Mouse (Mus musculus): ENCODE data around the gene St6galnac3. TPM values are rescaled to one million over a fixed set of nuclear protein-coding genes. Genes with fewer than 3 reads are reported as not detected.

Gene St6galnac3
- polyA plus RNA-seq, 1 experiment from 2014 or later: 23.2 TPM

- Histone ChIP-seq H3K4me2 (ENCODE audit: low read length) (no peak overlapping the region), H3K9ac (ENCODE audit: low read length) (no peak overlapping the region), H3K9me3 (replicated peaks; ENCODE audit: control insufficient read depth, low read length) (no peaks in the 10 kb centered on the region), H3K36me3 (ENCODE audit: control insufficient read depth, insufficient read depth, low read length) (no peaks in the 10 kb centered on the region), H3K27ac (ENCODE audit: low read depth, low read length) (no peak overlapping the region), H3K4me3 (ENCODE audit: low read depth, low read length) (no peak overlapping the region), H3K27me3 (replicated peaks; ENCODE audit: control insufficient read depth, insufficient read depth, low read length) (no peaks in the 10 kb centered on the region), H3K4me1 (ENCODE audit: control insufficient read depth, insufficient read depth, low read length) (no peaks in the 10 kb centered on the region; the same call in 1 of the 2 replicates)
- WGBS: 90% methylated on average over 16 of the region's 16 CpGs
- DNase-seq (ENCODE audit: low spot score) (no peak), ATAC-seq (no peak)
These were observed 371.5 kb downstream of the St6galnac3 start for GRCm38 (mm10) chr3:153353313-153354103.

- DNase-seq (ENCODE audit: low spot score) (peak; percentile 23), ATAC-seq (peak; percentile 69)
- Histone ChIP-seq H3K4me1 (ENCODE audit: control insufficient read depth, insufficient read depth, low read length) (peaks cover 1% of the 10 kb centered on the region; the same call in 1 of the 2 replicates), H3K27ac (ENCODE audit: low read depth, low read length) (no peak overlapping the region), H3K9me3 (replicated peaks; ENCODE audit: control insufficient read depth, low read length) (no peaks in the 10 kb centered on the region), H3K9ac (ENCODE audit: low read length) (no peak overlapping the region), H3K4me3 (ENCODE audit: low read depth, low read length) (no peak overlapping the region), H3K4me2 (ENCODE audit: low read length) (no peak overlapping the region), H3K36me3 (ENCODE audit: control insufficient read depth, insufficient read depth, low read length) (no peaks in the 10 kb centered on the region), H3K27me3 (replicated peaks; ENCODE audit: control insufficient read depth, insufficient read depth, low read length) (no peaks in the 10 kb centered on the region)
- 41% methylated on average over 10 of the region's 10 CpGs for WGBS
These were observed 375.0 kb downstream of the St6galnac3 start for GRCm38 (mm10) chr3:153349981-153350380.

DNA sequence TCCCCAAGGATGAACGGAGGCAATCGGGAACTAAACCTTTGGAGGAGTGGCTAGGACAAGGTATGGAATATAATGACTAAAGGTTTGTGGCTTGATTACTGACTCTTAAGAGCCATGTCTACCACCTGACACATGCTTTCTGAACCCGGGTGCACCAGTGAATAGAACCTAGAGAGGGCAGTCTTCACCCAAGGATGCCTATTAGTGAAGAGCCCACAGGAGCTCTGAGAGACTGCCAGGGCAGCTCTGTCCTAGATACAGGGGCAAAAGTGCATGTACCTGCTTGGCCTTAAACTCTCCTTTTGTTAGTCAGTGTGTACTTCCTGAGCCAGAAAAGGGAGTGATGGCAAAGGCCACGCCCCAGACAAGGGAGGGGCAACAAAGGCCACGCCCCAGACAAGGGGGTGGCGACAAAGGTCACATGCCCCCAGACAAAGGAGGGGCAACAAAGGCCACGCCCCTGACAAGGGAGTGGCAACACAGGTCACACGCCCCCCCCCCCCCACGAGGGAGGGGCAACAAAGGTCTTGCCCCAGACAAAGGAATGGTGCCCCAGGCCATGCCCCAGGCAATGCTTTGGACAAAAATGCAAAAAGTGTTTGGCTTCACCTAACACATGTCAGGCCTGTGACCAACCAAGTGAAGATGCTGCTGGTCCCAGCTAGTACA, 376.0 kb downstream of the St6galnac3 start:
- Histone ChIP-seq H3K27me3 (replicated peaks; ENCODE audit: control insufficient read depth, insufficient read depth, low read length) (no peaks in the 10 kb centered on the region), H3K4me3 (ENCODE audit: low read depth, low read length) (no peak overlapping the region), H3K4me2 (ENCODE audit: low read length) (no peak overlapping the region), H3K9ac (ENCODE audit: low read length) (no peak overlapping the region), H3K4me1 (ENCODE audit: control insufficient read depth, insufficient read depth, low read length) (peaks cover 6% of the 10 kb centered on the region; the same call in 1 of the 2 replicates), H3K36me3 (ENCODE audit: control insufficient read depth, insufficient read depth, low read length) (no peaks in the 10 kb centered on the region), H3K9me3 (replicated peaks; ENCODE audit: control insufficient read depth, low read length) (no peaks in the 10 kb centered on the region), H3K27ac (ENCODE audit: low read depth, low read length) (no peak overlapping the region)
- 90% methylated on average over 9 of the region's 9 CpGs for WGBS
- ATAC-seq (no peak), DNase-seq (ENCODE audit: low spot score) (no peak)

GRCm38 (mm10) chr3:153344979-153345378, 380.0 kb downstream of the St6galnac3 start:
- Histone ChIP-seq H3K9me3 (replicated peaks; ENCODE audit: control insufficient read depth, low read length) (no peaks in the 10 kb centered on the region), H3K27ac (ENCODE audit: low read depth, low read length) (no peak overlapping the region), H3K4me1 (ENCODE audit: control insufficient read depth, insufficient read depth, low read length) (peaks cover 6% of the 10 kb centered on the region; the same call in 1 of the 2 replicates), H3K9ac (ENCODE audit: low read length) (no peak overlapping the region), H3K4me2 (ENCODE audit: low read length) (no peak overlapping the region), H3K4me3 (ENCODE audit: low read depth, low read length) (no peak overlapping the region), H3K36me3 (ENCODE audit: control insufficient read depth, insufficient read depth, low read length) (no peaks in the 10 kb centered on the region), H3K27me3 (replicated peaks; ENCODE audit: control insufficient read depth, insufficient read depth, low read length) (no peaks in the 10 kb centered on the region)
- DNase-seq (ENCODE audit: low spot score) (peak; percentile 28), ATAC-seq (peak; percentile 20; the same call in 1 of the 2 replicates)
- 57% methylated on average over 5 of the region's 5 CpGs for WGBS

- H3K4me2 ChIP-seq (ENCODE audit: low read length): no peak overlapping the region
- H3K4me3 ChIP-seq (ENCODE audit: low read depth, low read length): no peak overlapping the region
- 72% methylated on average over 2 of the region's 2 CpGs for WGBS
- no peaks in the 10 kb centered on the region for H3K27me3 ChIP-seq (replicated peaks; ENCODE audit: control insufficient read depth, insufficient read depth, low read length)
- no peak for ATAC-seq
- H3K27ac ChIP-seq (ENCODE audit: low read depth, low read length): no peak overlapping the region
- no peak for DNase-seq (ENCODE audit: low spot score)
- no peaks in the 10 kb centered on the region for H3K9me3 ChIP-seq (replicated peaks; ENCODE audit: control insufficient read depth, low read length)
- H3K4me1 ChIP-seq (ENCODE audit: control insufficient read depth, insufficient read depth, low read length): peaks cover 4% of the 10 kb centered on the region; the same call in 1 of the 2 replicates
- H3K9ac ChIP-seq (ENCODE audit: low read length): no peak overlapping the region
- no peaks in the 10 kb centered on the region for H3K36me3 ChIP-seq (ENCODE audit: control insufficient read depth, insufficient read depth, low read length)
These were observed 385.0 kb downstream of the St6galnac3 start for GRCm38 (mm10) chr3:153339940-153340339.

- DNase-seq (ENCODE audit: low spot score) (peak; percentile 16), ATAC-seq (no peak)
- Histone ChIP-seq H3K9me3 (replicated peaks; ENCODE audit: control insufficient read depth, low read length) (no peaks in the 10 kb centered on the region), H3K27me3 (replicated peaks; ENCODE audit: control insufficient read depth, insufficient read depth, low read length) (no peaks in the 10 kb centered on the region), H3K4me3 (ENCODE audit: low read depth, low read length) (no peak overlapping the region), H3K4me2 (ENCODE audit: low read length) (no peak overlapping the region), H3K36me3 (ENCODE audit: control insufficient read depth, insufficient read depth, low read length) (no peaks in the 10 kb centered on the region), H3K4me1 (ENCODE audit: control insufficient read depth, insufficient read depth, low read length) (no peaks in the 10 kb centered on the region), H3K27ac (ENCODE audit: low read depth, low read length) (no peak overlapping the region), H3K9ac (ENCODE audit: low read length) (no peak overlapping the region)
- 81% methylated on average over 12 of the region's 12 CpGs for WGBS
These were observed 385.9 kb downstream of the St6galnac3 start for GRCm38 (mm10) chr3:153339091-153339490.

GRCm38 (mm10) chr3:153337779-153338178, 387.2 kb downstream of the St6galnac3 start:
- DNase-seq (ENCODE audit: low spot score): no peak
- Histone ChIP-seq H3K4me2 (ENCODE audit: low read length) (no peak overlapping the region), H3K4me3 (ENCODE audit: low read depth, low read length) (no peak overlapping the region), H3K36me3 (ENCODE audit: control insufficient read depth, insufficient read depth, low read length) (no peaks in the 10 kb centered on the region), H3K27me3 (replicated peaks; ENCODE audit: control insufficient read depth, insufficient read depth, low read length) (no peaks in the 10 kb centered on the region), H3K4me1 (ENCODE audit: control insufficient read depth, insufficient read depth, low read length) (no peaks in the 10 kb centered on the region), H3K27ac (ENCODE audit: low read depth, low read length) (no peak overlapping the region), H3K9me3 (replicated peaks; ENCODE audit: control insufficient read depth, low read length) (no peaks in the 10 kb centered on the region), H3K9ac (ENCODE audit: low read length) (no peak overlapping the region)
- WGBS: 90% methylated on average over 3 of the region's 3 CpGs
- no peak for ATAC-seq

DNA sequence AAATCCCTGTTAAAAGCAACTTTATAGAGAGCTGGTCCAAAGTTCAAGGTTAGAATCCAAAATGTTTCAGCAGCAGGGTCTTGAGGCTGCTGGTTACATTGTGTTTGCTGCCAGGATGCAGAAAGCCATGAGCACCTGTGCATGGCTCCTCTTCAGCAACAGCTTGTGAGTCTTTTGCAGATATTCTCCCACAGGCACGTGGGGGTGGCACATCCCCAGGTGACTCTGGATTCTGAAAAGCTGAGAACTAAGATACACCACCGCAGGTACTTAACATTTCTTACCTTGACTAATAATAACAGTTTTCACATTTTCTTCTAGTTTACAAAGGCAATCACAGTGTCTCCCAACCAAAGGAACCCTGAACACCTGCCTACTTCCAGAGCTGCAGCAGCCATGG, 387.8 kb downstream of the St6galnac3 start:
- H3K4me3 ChIP-seq (ENCODE audit: low read depth, low read length): no peak overlapping the region
- H3K4me2 ChIP-seq (ENCODE audit: low read length): no peak overlapping the region
- H3K9me3 ChIP-seq (replicated peaks; ENCODE audit: control insufficient read depth, low read length): no peaks in the 10 kb centered on the region
- H3K9ac ChIP-seq (ENCODE audit: low read length): no peak overlapping the region
- WGBS: 89% methylated on average over 2 of the region's 2 CpGs
- no peaks in the 10 kb centered on the region for H3K27me3 ChIP-seq (replicated peaks; ENCODE audit: control insufficient read depth, insufficient read depth, low read length)
- H3K36me3 ChIP-seq (ENCODE audit: control insufficient read depth, insufficient read depth, low read length): no peaks in the 10 kb centered on the region
- ATAC-seq: no peak
- H3K4me1 ChIP-seq (ENCODE audit: control insufficient read depth, insufficient read depth, low read length): no peaks in the 10 kb centered on the region
- no peak for DNase-seq (ENCODE audit: low spot score)
- no peak overlapping the region for H3K27ac ChIP-seq (ENCODE audit: low read depth, low read length)

Data from forebrain, embryonic 14.5 days (tissue).